Mouse (Mus musculus) frontal cortex, adult 2 months (tissue): ENCODE measurements around the gene Myoz2. TPM values are rescaled to one million over a fixed set of nuclear protein-coding genes. Genes with fewer than 3 reads are reported as not detected.
A peak's percentile ranks its signal among the peaks of the same experiment; 100 is the strongest.

Source experiments
- DNase-seq, 2 experiments: peaks; one replicate each; pipeline ENCODE4 v3.0.0; 2022; ENCODE audit warnings: low spot score in 1 of 2; ENCODE audit errors: extremely low spot score in 1 of 2
- polyA plus RNA-seq: library from polyadenylated mRNA; depleted of rRNA; stranded (reverse); fragments of >200 nt; gene quantifications from 2 replicates; pipeline ENCODE4 v1.2.3, GENCODE M21; 2012

Myoz2 gene
- polyA plus RNA-seq, 1 experiment: 0.12 TPM

DNA sequence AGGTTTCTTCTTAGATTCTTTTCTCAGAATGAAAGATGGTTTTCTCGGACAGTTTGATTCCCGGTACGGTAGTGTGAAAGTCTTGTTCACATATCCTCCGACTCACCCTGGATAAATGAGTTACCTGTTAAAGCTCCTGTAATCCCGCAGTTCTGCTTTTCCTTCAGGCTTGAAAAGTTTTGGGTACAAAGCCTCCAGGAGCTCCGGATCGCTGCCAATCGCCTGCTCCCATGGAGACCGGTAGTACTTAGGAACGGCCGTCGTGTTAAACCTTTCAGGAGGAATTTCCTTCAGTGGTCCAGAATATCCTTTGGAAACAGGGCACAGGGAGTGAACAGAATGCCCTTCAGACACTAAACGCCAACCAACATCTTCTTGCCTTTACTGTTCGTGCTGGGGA, 21.3 kb downstream of the Myoz2 start:
- no peak for DNase-seq

DNA sequence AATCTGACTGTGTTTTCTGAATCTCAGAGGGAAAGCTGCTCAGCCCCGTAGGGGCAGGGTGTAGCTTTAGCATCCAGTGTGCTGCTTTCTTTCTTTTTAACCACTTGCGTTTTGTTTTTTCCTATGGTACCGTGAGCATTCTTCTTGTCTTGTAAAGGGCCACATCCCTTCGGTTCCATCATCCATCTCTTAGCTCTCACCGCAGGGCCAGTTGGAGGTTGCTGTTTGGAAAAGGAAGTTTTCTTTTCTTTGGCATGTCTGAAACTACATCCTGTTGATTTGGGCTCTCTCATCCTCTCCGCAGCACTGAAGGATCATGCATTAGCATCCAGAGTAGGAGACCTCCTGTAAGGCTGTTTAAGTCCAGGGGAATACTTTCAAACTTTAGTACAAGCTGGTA, 25.4 kb downstream of the Myoz2 start:
- DNase-seq: no peak

DNA sequence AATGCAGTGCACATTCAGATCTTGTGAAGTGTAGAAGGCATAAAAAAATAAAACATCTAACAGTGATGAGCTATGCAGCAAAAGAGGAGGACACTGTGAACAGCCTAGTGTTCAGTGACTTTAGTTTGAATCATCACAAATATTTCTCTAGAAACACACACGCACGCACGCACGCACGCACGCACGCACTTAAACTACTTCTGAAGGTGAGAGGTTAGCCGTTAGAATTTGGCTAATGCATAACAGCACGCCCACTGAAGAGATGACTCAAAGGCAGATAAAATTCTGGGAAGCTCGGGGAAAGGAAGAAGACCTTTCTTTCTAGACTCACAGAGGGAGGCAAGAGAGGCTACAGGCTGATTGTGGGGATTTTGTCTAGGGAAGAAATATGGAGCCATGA, 27.4 kb downstream of the Myoz2 start:
- DNase-seq: no peak

DNA sequence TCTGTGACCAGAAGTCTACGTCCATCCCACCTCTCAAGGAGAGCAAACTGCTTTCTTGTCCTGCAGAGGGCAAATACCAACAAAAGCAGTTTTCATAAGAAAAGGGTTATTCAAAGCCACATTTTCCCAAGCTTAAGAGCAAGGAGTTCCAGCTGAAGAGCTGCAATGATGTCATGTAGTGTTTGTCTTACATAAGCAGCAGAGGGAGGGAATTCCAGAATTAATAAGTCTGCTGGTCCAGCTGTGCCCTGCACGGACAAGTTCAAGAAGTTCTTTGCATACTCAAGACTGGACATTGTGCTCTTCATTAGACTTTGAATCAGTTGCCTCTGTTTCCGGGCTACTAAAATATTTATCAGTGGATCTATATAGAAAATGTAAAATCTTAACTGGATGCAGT, 33.8 kb downstream of the Myoz2 start:
- no peak for DNase-seq

DNA sequence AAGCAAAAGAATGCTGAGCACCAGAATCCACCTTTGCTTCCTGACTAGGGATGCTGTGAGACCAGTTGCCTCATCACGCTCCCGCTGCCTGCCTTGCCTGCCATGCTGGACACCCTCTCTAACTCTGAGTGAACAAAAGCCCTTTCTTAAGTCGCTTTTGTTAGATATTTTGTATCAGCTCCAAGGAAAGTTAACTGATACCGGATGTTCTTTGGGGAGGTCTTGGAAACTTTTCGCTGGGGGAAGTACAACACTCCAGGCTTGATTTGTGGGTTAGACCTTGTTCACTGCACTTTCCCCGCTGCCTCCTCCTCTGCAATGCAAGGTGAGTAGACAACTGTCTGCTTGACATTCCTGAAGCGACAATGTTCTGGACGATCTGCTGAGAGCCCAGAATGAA, 36.3 kb downstream of the Myoz2 start:
- DNase-seq: no peak

DNA sequence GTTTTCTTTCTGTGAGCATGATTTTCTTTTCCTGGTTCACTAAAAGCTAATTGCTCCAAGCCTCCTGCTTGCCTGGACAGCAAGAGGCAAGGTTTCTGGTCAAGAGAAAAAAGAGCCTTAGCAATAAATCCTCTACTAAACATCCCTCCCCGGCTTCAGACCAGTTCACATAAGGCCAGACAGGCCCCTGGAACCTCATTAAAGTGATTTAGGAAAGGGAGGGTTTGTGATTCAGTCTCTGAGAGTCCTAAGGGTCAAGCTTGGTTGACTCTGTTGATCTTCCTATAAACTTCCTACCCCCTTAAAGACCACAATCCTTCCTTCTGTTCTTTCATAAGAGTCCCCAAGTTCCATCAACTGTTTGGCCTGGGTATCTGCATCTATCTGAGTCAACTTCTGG, 37.8 kb downstream of the Myoz2 start:
- DNase-seq: no peak

DNA sequence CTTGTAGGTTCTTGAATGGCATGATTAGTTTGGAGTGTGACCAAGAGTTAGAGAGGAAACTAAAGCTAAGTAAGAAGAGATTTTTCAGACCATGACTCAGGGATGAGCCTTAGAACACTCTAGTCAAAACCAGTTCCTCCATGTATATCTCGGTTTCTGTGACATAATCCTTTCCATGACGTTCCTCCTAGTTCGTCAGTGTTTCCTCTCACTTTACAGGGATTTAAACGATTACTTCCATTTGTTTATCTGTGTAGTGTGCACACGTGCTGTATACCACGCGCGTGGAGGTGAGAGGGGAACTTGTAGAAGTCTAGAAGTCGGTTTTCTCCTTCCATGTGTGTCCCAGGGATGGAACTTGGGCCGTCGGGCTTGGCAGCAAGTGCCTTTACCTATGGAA, 47.9 kb downstream of the Myoz2 start:
- DNase-seq: no peak

DNA sequence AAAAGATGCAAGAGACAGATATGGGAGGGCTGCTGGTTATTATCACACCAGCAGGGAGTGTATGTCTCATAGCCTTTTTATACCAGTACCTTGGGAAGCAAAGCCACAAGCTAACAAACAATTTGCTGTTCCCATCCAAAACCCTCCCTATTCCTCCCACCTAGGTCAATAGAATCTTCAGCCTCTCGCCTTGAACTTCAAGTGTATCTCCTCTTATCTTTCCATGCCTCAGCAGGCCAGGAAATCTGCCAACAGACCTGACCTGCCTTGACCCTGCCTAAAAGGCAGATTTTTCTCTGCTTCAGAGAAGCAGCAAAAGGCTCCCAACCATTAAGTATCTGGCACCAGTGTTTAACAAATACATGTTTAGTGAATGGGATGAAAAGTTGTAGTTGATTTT, 48.4 kb downstream of the Myoz2 start:
- DNase-seq: no peak

DNA sequence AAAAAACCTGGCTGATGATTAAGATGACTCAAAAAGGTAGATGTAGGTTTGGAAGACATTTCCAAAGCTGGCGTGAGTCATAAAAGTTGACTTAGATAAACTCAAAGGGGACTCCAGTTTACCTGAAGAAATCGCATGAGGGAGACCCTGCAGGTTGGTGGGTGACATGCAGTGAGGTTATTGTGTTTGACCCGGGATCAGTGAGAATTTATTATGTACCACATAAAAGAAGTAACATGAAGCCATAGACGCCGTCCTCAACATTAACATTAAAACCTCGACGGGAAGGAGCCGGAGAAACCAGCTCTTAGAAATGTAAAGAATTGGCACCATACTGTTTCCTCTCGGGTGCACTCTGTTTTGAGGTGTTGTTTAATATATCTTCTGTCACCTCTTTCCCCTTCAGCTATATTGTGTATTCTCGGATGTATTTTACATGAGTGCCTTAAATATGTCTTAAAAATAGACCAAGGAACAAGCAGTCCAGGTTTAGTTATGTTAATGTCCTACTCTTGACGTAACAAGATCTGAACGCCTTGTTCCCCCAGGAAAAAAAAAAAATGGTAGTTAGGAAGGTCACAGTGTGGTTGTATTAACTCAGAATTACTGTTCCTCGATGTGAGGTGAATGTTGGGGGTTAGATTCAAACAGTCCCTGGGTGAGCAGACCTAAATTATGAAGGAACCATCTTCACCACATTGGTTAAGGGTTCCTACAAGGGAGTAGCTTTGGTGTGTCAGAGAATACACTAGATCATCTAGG, 49.5 kb downstream of the Myoz2 start:
- DNase-seq: no peak

DNA sequence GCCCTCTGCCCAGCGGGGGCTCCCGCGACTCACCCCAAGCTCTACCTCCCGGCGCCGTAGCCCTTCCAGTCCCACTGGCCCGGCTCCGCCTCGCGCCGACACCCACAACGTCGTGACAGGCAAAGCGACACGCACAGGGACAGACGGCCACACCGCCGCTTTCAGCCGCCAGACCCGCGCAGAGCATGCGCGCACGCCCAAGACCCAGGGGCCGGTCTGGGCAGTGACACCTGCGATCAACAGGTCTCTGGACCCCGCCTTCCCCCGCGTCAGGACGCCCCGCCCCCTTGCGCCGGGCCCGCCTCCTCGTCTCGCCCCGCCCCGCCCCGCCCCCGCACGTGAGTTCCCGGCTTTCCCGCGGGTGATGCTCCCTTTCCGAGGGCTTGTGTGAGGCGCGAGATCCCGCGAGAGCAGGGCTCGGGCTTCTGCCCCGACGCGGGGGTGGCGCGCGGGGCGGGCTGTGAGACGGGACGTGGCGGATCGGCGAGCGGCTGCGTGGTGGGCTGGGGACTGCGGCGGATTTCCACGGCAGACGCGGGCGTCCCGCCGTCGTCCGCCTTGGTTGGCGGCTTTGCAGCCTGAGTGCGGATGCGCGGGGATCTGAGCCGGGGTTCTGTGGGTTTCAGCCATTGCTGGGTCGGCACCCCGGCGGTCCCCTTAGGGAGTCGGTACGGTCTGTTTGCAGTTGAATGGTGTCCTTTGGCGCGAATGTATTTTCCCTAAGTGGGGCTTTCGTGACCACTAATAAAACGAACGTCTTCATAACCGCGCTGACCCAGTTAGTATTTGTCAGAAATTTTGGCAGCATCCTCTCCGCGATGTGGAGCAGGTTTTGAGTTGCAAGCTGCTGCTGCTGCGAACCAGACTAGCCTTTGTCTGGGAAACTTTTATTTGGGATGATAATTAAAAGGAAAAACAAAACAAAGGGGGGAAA, 50.3 kb downstream of the Myoz2 start, which contains the start of gene Usp53:
Usp53 (minus strand) TSS at position 262 of the 934 bp plus-strand sequence.
- DNase-seq: peak; percentile 88 to 93

DNA sequence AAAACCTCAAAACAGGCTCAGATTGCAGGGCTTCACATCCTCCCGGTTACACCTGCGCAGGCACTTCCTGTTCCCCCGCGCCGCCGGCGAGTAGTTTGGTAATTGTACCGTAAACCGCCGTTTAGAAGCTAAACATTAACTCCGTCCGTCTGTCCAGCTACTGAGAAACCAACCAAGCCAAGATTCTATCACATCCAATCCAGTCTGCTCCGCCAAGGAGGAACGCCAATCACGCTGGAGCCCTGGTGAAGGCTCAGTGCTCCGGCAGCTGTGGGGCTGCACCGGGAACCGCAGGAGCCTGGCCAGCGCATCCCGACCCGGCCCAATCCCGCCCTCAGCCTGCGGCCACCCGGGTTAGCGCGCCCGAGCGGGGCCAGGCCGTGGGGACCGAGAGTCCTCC, 51.0 kb downstream of the Myoz2 start:
- DNase-seq: peak; percentile 16 to 63

DNA sequence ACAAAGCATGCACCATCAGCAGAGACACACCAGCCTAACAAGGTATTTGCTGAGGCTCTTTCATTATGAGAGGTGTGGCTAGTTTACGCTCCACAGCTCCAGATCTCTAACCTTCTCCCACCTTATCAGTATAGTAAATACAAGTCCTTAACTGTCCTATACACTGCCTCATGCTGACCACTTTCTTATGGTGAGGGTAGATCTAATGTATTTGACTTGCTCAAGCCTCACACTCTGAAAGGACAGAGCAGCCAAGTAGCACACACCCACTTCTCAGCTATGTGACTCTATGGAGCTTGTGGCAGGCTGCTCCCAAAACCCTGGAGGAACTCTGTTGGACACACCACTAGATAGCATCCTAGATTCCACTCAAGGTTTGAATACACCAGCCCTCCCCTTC, 58.9 kb downstream of the Myoz2 start:
- no peak for DNase-seq

DNA sequence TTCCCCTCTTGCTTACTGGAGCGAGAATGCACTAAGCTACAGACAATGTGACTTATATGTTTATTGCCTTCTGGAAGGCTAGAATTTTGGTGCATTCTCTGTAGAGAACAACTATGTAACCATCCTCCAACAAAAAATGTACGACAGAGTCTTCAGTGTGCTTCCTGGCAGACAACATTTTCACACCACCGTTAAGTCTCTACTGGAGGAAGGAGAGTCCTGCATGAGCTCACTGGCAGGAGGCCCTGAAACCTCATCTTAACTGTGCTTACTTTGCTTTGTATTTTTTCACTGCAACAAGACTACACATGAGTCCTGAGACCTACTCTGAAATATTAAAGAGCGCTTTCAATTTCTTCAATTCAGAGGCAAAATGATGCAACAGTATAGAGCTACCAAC, 59.5 kb downstream of the Myoz2 start:
- peak in 1 of 2 experiments; percentile 48 for DNase-seq

DNA sequence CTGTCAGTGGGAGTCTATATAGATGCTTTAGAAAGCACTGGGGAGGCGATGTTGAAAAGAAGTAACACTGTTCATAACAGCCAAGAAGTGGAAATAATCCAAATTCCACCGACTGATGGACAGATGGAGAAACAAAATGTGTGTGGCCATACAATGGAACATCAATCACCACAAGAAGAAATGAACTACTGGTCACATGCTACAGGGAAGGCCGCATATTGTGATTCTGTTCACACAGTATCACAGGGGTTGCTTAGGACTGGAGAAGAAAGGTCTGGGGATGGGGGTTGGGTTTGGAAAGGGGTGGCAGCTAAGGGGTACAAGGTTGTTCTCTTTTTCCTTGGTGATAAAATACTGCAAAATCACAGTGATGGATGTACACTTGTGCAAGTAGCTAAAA, 60.0 kb downstream of the Myoz2 start:
- DNase-seq: peak in 1 of 2 experiments; percentile 27

DNA sequence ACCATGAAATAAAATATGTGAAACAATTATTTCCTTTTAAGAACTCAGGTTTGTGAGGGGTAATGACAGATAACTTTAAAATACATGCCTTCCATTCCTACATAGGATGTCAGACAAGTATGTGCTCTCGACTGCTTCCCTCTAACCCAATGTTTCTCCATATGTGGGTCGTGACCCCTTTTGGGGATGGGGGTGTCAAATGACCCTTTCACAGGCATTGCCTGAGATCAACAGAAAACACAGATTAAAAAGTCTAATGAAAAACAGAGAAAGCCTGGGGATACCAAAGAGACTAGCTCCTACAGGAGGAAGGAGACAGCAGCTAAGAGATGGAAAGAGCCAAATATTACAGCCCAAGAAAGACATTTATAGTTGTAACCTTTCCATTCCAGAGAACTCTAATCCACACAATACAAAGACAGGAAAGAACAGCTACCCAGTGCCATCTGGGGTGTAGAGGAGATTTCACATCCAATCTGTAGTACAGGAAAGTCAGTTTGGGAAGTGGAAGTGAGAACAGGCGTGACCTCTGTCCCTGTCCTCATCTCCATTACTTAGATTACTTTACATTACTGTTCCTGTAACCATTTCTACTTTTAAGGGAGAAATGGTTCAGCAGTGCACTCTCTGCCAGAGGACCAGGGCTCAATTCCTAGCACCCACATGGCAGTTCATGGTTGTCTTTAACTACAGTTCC, 62.5 kb downstream of the Myoz2 start:
- no peak for DNase-seq

DNA sequence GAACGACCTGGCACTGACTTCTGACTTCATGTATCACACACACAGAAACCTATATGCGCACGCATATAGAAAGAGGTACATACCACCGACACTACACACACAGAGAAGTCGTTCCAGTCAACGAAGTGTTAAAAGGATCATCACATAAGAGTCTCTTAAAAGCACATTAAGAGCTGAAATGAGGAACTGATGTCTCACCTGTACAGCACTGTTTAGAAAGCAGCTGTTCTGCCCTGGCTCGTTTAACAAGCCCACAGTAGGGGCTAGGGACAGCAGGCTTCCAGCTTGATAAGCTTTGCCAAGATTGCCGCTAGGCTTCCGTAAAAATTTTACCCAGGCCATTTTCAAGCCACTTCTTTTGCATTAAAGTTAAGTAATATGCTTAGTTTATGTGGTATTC, 66.4 kb downstream of the Myoz2 start:
- DNase-seq: no peak

DNA sequence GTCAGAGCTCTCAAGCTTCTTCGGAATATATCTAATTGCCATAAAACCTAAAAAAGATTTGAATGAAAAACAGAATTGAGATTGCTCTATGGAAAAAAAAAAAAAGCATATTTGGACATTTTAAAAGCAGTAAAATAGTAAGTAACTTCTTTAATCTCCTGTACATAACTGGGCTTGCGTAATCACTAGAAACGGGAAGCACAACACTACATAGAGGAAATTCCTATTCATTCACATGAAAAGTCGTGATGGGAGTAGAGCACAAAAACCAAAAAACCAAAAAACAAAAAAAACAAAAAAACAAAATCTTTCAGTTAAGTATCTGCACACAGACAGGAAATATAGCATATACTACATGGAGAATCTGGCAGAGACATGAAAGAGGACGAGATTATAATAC, 70.5 kb downstream of the Myoz2 start:
- DNase-seq: no peak
